Mouse (Mus musculus) cerebellum, adult 11-12 months (tissue): ENCODE data around the gene Srl.
"Not testable (repeated sequence)": the region's sequence is repeated elsewhere in the genome, so short reads cannot be mapped to it uniquely, and the experiment has no call there.

Source experiments
- DNase-seq: peaks from one replicate; pipeline ENCODE4 v3.0.0; 2022

Srl gene

DNA sequence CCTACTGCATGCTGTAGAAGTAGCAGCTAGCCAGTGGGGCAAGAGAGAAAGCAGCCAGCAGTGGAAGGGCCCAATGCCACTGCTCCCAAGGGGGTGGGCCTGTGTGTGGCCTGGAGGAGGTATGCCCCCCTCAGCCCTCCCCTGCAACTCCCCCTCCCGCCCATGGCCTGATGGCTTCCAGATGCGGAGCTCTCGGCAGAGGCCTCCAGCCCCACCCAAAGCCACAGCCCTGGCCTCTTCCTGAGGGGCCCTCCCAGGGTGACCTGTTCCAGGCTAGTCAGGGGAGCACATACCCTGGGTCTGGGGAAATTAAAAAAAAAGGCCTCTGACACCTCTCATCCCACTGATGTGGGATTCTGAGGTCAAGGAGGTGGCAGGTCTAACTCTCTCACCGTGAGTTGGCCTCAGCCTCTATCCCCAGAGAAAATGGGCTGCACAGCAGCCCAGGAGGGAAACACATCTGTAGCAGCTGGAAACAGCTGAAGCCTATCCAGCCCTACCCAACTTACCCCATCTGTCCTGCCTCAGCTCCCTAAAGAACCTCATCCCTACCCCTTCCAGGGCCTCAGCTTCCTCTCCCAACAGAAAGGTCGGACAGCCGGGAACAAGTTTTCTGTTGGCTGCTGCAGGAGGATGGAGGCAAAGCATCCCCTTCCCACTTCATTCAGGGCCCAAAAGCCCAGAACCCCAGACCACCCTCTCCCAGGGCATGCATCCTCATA lies 11.4 kb upstream of the Srl start:
- no peak for DNase-seq

GRCm38 (mm10) chr16:4551885-4552284 lies 10.3 kb upstream of the Srl start:
- DNase-seq = no peak

- DNase-seq = peak; percentile 43
Observed at GRCm38 (mm10) chr16:4551056-4551455, 9.4 kb upstream of the Srl start.

GRCm38 (mm10) chr16:4548953-4549688 lies 7.5 kb upstream of the Srl start:
- no peak for DNase-seq

- DNase-seq = no peak
Observed at GRCm38 (mm10) chr16:4547611-4548010, 6.0 kb upstream of the Srl start.

DNA sequence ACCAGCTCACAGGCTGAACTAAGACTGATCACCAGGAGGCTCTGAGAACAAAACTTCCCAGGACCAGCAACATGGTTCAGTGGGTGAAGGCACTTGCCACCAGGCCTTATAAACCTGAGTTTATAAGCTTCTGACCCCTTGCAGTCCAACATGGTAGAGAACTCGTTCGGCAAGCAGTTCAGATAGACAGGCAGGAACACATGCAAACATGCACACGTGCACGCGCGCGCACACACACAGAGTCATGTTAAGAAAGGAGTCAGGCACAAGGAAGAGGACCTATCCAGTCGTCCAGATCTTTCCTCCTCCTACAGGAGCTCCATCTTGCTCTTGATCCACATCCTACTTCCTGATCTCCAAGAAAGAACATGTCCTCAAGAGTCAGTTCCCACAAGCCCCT lies 5.2 kb upstream of the Srl start:
- DNase-seq = no peak

GRCm38 (mm10) chr16:4544845-4545244 lies 3.2 kb upstream of the Srl start:
- no peak for DNase-seq

- DNase-seq = no peak
Observed at GRCm38 (mm10) chr16:4543266-4543665, 1.6 kb upstream of the Srl start.

DNA sequence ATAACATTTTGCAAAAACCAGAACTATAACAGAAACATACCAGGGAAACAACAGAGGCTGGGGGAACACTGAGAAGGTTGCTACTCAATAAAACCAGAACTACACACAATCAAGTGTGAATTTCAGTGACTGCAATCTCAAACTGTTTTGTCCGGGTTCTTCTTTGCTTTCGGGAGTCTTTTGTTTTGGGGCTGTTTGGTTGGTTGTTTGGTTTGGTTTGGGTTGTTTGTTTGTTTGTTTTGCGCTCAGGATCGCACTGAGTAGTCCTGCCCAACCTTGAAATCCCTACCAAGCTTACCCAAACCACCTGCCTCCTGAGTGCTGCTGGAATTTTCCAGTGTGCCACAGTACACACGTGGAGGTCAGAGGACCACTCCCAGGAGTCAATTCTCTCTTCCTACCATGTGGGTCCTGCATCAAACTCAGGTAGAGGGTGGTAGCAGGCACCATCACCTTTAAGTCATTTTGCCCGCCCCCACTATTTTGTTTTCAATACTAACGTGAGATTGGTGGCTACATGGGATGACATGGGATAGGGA lies 689 bp upstream of the Srl start:
- no peak for DNase-seq

GRCm38 (mm10) chr16:4541033-4541432 lies 583 bp downstream of the Srl start:
- no peak for DNase-seq

DNA sequence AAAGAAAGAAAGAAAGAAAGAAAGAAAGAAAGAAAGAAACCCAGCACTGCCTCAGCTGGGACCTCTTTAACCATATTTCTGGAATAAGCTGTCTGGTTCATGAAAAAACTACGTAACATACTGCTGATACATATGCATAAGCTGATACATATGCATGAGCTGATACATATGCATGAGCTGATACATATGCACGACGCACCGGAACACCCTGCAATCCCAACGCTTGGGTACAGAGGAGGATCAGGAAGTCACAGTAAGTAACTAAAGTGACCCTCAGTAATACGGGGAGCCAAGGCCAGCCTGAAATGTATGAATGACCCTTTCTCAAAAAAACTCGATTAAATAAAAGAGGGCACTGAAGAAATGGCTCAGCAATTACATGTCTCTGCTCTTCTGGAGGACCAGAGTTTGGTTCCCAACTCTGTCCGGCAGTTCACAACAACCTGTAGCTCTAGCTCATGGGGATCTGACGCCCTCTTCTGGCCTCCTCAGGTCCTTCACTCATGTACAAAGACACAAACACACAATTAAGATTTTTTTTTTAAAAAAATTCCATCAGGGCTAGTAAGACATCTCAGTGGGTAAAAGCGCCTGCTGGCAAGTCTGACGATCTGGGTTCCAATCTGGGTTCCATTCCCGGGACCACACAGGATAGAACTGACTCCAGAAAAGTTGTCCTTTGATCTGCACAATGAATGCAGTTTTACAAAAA lies 1.4 kb downstream of the Srl start:
- DNase-seq = no peak

GRCm38 (mm10) chr16:4539521-4539920 lies 2.1 kb downstream of the Srl start:
- no peak for DNase-seq

DNA sequence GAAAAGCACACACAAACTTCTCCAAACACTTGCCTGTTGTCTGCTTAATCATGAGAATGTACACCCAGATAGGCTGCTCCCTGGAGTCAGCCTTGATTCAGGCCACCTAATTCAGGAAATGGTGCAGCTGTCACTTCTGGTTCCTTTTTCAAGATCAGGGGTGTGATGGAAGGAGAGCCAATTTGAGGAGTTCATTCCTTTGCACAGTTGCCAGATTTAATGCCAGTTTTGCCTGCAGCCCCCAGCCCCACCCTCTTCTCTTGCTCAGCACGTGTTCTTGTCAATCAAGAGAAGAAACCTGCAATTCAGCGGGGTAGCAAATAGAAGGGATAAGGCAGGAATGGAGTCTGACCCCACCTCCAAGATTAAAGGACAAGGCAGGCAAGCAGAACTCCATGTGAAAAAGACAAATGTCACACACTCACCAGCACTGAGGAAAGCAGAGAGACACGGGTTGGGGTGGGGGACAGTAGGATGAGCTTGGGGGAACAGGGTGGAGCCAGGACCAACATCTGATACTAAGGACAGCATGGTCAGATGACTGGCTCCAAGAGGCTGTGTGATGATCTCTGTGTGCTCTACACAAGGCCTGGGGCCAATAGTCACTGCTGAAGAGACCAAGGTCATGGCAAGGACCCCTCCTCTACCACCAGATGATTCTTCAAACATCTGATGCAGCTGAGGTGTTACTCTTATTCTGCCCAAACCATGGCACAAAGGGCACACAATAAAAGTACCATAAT lies 3.8 kb downstream of the Srl start:
- DNase-seq = no peak

GRCm38 (mm10) chr16:4527373-4527772 lies 14.2 kb downstream of the Srl start:
- DNase-seq = not testable (repeated sequence)

DNA sequence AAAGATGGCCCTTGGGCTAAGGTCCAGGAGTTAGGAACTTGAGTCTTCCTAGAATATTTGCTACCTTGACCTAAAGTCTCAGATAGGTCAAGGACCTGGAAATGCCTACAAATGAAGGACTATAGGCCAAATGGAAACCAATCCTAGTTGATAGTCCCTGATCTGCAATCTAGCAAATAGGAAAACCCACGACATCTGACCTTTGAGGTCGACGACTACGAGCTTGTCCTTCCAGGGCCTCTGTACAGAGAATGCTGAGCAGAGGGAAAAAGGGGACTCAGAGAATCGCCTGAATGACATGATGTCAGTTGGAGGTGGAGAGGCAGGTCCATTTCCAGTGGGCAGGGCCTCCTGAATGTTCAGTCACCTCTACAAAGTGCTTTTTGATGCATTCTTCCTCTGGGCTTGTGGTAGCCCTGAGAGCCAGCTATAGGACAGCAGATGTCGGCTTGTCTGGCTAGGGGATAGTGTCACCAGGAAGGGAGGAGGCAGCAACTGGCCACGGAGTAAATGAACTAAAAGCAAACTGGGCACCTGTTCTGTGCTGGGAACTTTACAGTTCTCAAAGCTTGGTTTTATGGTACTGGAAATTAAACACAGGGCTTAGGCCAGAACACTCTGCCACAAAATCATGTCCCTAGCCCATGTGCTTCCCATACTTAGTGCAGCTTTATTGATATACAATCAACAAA lies 18.2 kb downstream of the Srl start:
- no peak for DNase-seq

GRCm38 (mm10) chr16:4522879-4523278 lies 18.7 kb downstream of the Srl start:
- DNase-seq = no peak

GRCm38 (mm10) chr16:4521735-4522530 lies 19.7 kb downstream of the Srl start:
- DNase-seq = no peak

DNA sequence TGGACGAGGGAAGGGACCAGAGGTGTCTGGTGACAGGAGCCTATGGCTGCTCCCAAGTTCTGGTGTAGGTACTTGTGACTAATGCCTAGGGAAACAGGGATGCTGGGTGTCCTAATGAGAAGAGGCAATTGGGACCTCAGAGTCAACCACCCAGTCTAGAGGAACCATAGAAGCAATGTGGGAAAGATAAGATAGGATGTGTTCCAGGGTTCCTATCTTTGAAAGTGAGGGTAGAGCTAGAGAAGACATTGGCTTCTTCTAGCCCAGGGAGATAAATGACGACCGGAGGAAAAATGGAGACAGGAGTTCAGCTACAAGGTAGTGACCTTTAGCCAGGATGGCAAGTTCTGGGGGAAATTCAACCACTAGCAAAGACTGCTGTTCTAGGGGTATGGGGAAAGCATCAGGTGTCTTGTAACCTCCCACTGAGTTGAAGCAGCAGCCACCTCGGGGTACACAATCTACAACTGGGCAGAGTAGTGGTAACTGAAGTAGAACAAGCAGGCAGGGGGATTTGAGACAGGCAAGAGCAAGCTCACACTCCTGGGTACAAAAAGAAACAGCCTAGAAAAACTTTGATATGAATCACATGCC lies 20.4 kb downstream of the Srl start:
- DNase-seq = no peak

DNA sequence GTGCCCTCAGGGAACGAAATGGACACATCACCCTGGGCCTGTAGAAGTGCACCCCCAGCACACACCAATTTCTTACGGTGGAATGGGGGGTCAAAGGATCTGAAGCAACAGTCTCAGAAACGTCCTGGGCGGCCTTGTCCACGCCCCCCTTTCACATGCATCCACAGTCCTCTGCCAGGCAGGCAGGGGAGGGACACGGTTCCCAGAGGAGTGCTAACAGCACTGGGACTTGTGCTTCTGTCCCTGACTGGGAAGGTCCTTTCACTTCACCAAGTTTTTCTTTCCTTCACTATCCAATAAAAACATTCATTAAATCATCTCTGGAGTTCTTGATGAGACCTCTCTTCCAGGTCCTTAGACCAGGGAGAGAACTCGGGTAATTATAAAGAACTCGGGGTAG lies 20.9 kb downstream of the Srl start:
- no peak for DNase-seq

- DNase-seq = no peak
Observed at GRCm38 (mm10) chr16:4519825-4520224, 21.8 kb downstream of the Srl start.

DNA sequence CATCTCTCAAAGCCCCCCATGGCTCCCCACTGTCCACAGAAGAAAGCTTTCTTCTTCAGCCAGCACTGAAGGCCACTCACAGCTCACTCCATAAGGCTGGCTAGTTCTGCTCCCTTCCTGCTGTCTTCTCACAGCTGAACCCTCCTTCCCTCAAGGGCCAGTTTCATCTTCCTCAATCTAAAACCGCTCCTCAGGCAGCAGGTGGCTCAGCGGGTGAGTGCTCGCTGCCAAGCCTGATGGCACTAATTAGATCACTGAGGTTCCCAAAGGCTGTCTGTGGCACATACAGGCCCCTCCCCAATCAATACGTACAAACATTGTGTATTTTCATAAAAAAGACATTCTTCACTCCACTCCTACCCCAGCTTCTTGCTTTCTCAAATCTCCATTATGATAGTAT lies 22.5 kb downstream of the Srl start:
- peak; percentile 50 for DNase-seq
